Mouse (Mus musculus) testis, postnatal 10 days (tissue): ENCODE data around the gene Pik3cg.
A peak's percentile ranks its signal among the peaks of the same experiment; 100 is the strongest.

Source experiments
- DNase-seq: peaks from one replicate; pipeline ENCODE4 v3.0.0; 2021; ENCODE audit warnings: low spot score

Pik3cg gene

GRCm38 (mm10) chr12:32201070-32201585 lies 7.3 kb downstream of the Pik3cg start:
- DNase-seq = no peak

- DNase-seq = no peak
Observed at GRCm38 (mm10) chr12:32200387-32201069, 7.9 kb downstream of the Pik3cg start.

- DNase-seq = no peak
Observed at GRCm38 (mm10) chr12:32199422-32199821, 9.0 kb downstream of the Pik3cg start.

- no peak for DNase-seq
Observed at GRCm38 (mm10) chr12:32198025-32198424, 10.4 kb downstream of the Pik3cg start.

- no peak for DNase-seq
Observed at GRCm38 (mm10) chr12:32195000-32195399, 13.5 kb downstream of the Pik3cg start.

GRCm38 (mm10) chr12:32194358-32194757 lies 14.1 kb downstream of the Pik3cg start:
- no peak for DNase-seq

- DNase-seq = no peak
Observed at GRCm38 (mm10) chr12:32190927-32191326, 17.5 kb downstream of the Pik3cg start.

GRCm38 (mm10) chr12:32187668-32188236 lies 20.7 kb downstream of the Pik3cg start:
- DNase-seq = no peak

GRCm38 (mm10) chr12:32186627-32187255 lies 21.7 kb downstream of the Pik3cg start:
- DNase-seq = no peak

- DNase-seq = no peak
Observed at GRCm38 (mm10) chr12:32184874-32185273, 23.6 kb downstream of the Pik3cg start.

GRCm38 (mm10) chr12:32183584-32183983 lies 24.9 kb downstream of the Pik3cg start:
- no peak for DNase-seq

- no peak for DNase-seq
Observed at GRCm38 (mm10) chr12:32182632-32183419, 25.6 kb downstream of the Pik3cg start.

- no peak for DNase-seq
Observed at GRCm38 (mm10) chr12:32181885-32182284, 26.6 kb downstream of the Pik3cg start.

- no peak for DNase-seq
Observed at GRCm38 (mm10) chr12:32174437-32174836, 34.0 kb downstream of the Pik3cg start.

GRCm38 (mm10) chr12:32172826-32173225 lies 35.6 kb downstream of the Pik3cg start:
- DNase-seq = no peak

GRCm38 (mm10) chr12:32169164-32169563 lies 39.3 kb downstream of the Pik3cg start:
- no peak for DNase-seq

- no peak for DNase-seq
Observed at GRCm38 (mm10) chr12:32168751-32169150, 39.7 kb downstream of the Pik3cg start.

GRCm38 (mm10) chr12:32163706-32164105 lies 44.8 kb downstream of the Pik3cg start:
- DNase-seq = no peak

GRCm38 (mm10) chr12:32158757-32159156 lies 49.7 kb downstream of the Pik3cg start:
- DNase-seq = no peak

- no peak for DNase-seq
Observed at GRCm38 (mm10) chr12:32146606-32147005, 61.9 kb downstream of the Pik3cg start.

- DNase-seq = no peak
Observed at GRCm38 (mm10) chr12:32145651-32146050, 62.8 kb downstream of the Pik3cg start.

- peak; percentile 85 for DNase-seq
Observed at GRCm38 (mm10) chr12:32144513-32144912, 63.9 kb downstream of the Pik3cg start.
